In the genomic region with DNA sequence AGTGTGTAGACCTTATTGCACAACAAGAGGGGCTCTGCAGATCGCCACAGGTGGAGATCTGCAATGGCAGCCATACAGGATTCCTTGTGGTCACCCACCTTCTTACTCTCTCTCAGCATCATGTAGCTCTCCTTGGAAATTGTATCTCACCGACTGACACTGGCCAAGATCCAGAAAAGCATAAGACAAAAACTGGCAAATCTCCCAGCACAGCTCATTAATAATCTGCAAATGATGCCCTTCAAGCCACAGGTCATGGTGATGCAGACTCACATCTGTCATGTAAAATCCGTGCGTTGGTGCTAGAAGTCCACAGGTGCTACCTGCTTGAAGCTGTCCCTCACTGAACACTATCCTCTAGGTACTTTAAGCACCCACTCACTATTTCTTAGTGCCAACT, we compare ENCODE assay signal across 19 mouse cellular contexts.
DNase-seq lines count a peak whose midpoint lies in the region; ATAC-seq and TF ChIP-seq lines count a peak whose summit lies in the region.
"Had no signal": no experiment of that assay in that cellular context is flagged by ENCODE, and none has a peak within 500 bp of the region (broad histone marks: within the 10 kb centered on the region; RNA-seq: fewer than 3 reads in every experiment).

No protein-coding gene starts in this region.

- H3K9ac ChIP-seq in hindbrain, postnatal 0 days (replicated peaks; ENCODE audit: low read length), result no peak overlapping the region
- H3K9ac ChIP-seq in hindbrain, embryonic 14.5 days, result no peak overlapping the region
- no peak overlapping the region for H3K9ac ChIP-seq in lung, embryonic 14.5 days
- H3K9ac ChIP-seq: embryonic facial prominence, embryonic 12.5 days; limb, embryonic 13.5 days; neural tube, embryonic 15.5 days had no signal

- H3K27me3 ChIP-seq in hindbrain, postnatal 0 days (ENCODE audit: insufficient read depth, low read length), result no peaks in the 10 kb centered on the region
- no peaks in the 10 kb centered on the region for H3K27me3 ChIP-seq in hindbrain, embryonic 14.5 days (ENCODE audit: control insufficient read depth, insufficient read depth, low read length)
- H3K27me3 ChIP-seq in lung, embryonic 14.5 days (ENCODE audit: insufficient read depth, low read length), result no peaks in the 10 kb centered on the region
- H3K27me3 ChIP-seq: CH12.LX; embryonic facial prominence, embryonic 12.5 days; limb, embryonic 13.5 days; neural tube, embryonic 15.5 days had no signal

- no peak for ATAC-seq in hindbrain, postnatal 0 days
- ATAC-seq in hindbrain, embryonic 14.5 days (ENCODE audit: low FRiP score), result no peak
- ATAC-seq in lung, embryonic 14.5 days (ENCODE audit: insufficient read depth), result no peak

- peak; percentile 5 for DNase-seq in adrenal gland, adult 8-10 months
- no peak for DNase-seq in adrenal gland, postnatal 4 days (ENCODE audit: low spot score in 2 of 2)
- DNase-seq in hindbrain, postnatal 0 days (ENCODE audit: low spot score), result peak; percentile 58
- no peak for DNase-seq in hindbrain, embryonic 14.5 days (ENCODE audit: low spot score)
- peak; percentile 33 for DNase-seq in lung, embryonic 14.5 days
- DNase-seq in lung, postnatal 14 days, result no peak
- no peak for DNase-seq in urinary bladder, adult 18-20 months (ENCODE audit: low spot score in 2 of 2)
- DNase-seq: cerebellum, adult 2 months; gastrocnemius, postnatal 10 days; heart, adult 2 months; heart, postnatal 36 days; lung, postnatal 4 days; thymus, postnatal 14 days had no signal

- no peak overlapping the region for H3K27ac ChIP-seq in hindbrain, postnatal 0 days
- H3K27ac ChIP-seq in hindbrain, embryonic 14.5 days, result no peak overlapping the region
- no peak overlapping the region for H3K27ac ChIP-seq in lung, embryonic 14.5 days (ENCODE audit: low read depth)
- H3K27ac ChIP-seq: embryonic facial prominence, embryonic 12.5 days; heart, adult 2 months; limb, embryonic 13.5 days; midbrain, embryonic 10.5 days; neural tube, embryonic 15.5 days had no signal

- H3K36me3 ChIP-seq in hindbrain, postnatal 0 days (ENCODE audit: insufficient read depth, low read length), result no peaks in the 10 kb centered on the region
- H3K36me3 ChIP-seq in hindbrain, embryonic 14.5 days (replicated peaks; ENCODE audit: control insufficient read depth, insufficient read depth), result no peaks in the 10 kb centered on the region
- H3K36me3 ChIP-seq in lung, embryonic 14.5 days (ENCODE audit: insufficient read depth), result no peaks in the 10 kb centered on the region
- H3K36me3 ChIP-seq: embryonic facial prominence, embryonic 12.5 days; limb, embryonic 13.5 days; midbrain, embryonic 10.5 days; neural tube, embryonic 15.5 days had no signal

- no peak overlapping the region for H3K4me2 ChIP-seq in hindbrain, postnatal 0 days (ENCODE audit: low read depth, low read length)
- H3K4me2 ChIP-seq in hindbrain, embryonic 14.5 days (replicated peaks), result no peak overlapping the region
- H3K4me2 ChIP-seq in lung, embryonic 14.5 days, result no peak overlapping the region
- H3K4me2 ChIP-seq: embryonic facial prominence, embryonic 12.5 days; limb, embryonic 13.5 days; neural tube, embryonic 15.5 days had no signal

- no peak overlapping the region for H3K4me3 ChIP-seq in hindbrain, postnatal 0 days (ENCODE audit: low read length)
- no peak overlapping the region for H3K4me3 ChIP-seq in hindbrain, embryonic 14.5 days (replicated peaks; ENCODE audit: low read length)
- no peak overlapping the region for H3K4me3 ChIP-seq in lung, embryonic 14.5 days (ENCODE audit: low read depth, low read length)
- H3K4me3 ChIP-seq: embryonic facial prominence, embryonic 12.5 days; heart, adult 2 months; limb, embryonic 13.5 days; midbrain, embryonic 10.5 days; myocyte; neural tube, embryonic 15.5 days had no signal

- H3K9me3 ChIP-seq in hindbrain, postnatal 0 days (ENCODE audit: low read length), result no peaks in the 10 kb centered on the region
- H3K9me3 ChIP-seq in hindbrain, embryonic 14.5 days (ENCODE audit: control insufficient read depth, low read length), result no peaks in the 10 kb centered on the region
- H3K9me3 ChIP-seq in lung, embryonic 14.5 days (ENCODE audit: low read depth, low read length), result no peaks in the 10 kb centered on the region
- H3K9me3 ChIP-seq: embryonic facial prominence, embryonic 12.5 days; limb, embryonic 13.5 days; midbrain, embryonic 10.5 days; neural tube, embryonic 15.5 days had no signal

- no peak for TF ChIP-seq CTCF in hindbrain, postnatal 0 days (IDR thresholded peaks at IDR 0.05; ENCODE audit: low read depth)
- no peak for TF ChIP-seq CTCF in lung, embryonic 14.5 days (IDR thresholded peaks at IDR 0.05; ENCODE audit: low read depth)

- WGBS in hindbrain, postnatal 0 days, result 46% methylated on average over 4 of the region's 4 CpGs
- WGBS in hindbrain, embryonic 14.5 days, result 60% methylated on average over 4 of the region's 4 CpGs
- 45% methylated on average over 4 of the region's 4 CpGs for WGBS in lung, embryonic 14.5 days

- H3K4me1 ChIP-seq in hindbrain, postnatal 0 days (ENCODE audit: insufficient read depth, low read length), result no peaks in the 10 kb centered on the region
- peaks cover 8% of the 10 kb centered on the region; the same call in 1 of the 2 replicates for H3K4me1 ChIP-seq in hindbrain, embryonic 14.5 days (replicated peaks; ENCODE audit: control insufficient read depth, insufficient read depth, low read length)
- H3K4me1 ChIP-seq in lung, embryonic 14.5 days (ENCODE audit: insufficient read depth), result no peaks in the 10 kb centered on the region; the same call in 1 of the 2 replicates

Comparison
In these comparisons a context has a peak if more than half of its experiments do, and no peak if none do; other contexts are left out.
1. DNase-seq: peak in adrenal gland, adult 8-10 months (single experiment), hindbrain, postnatal 0 days (single experiment) and lung, embryonic 14.5 days (single experiment); none in adrenal gland, postnatal 4 days (0 of 2), hindbrain, embryonic 14.5 days (single experiment), lung, postnatal 14 days (single experiment) and urinary bladder, adult 18-20 months (0 of 2).